Mouse (Mus musculus) liver, embryonic 11.5 days (tissue): ENCODE results near the gene Slc34a1. TPM values are rescaled to one million over a fixed set of nuclear protein-coding genes. Genes with fewer than 3 reads are reported as not detected.
A peak's percentile ranks its signal among the peaks of the same experiment; 100 is the strongest.

Experiments
- ATAC-seq: fragments of 200-750 bp; cut with Nextera tagmentation; replicated peaks from 2 replicates; pipeline ENCODE4 v1.8.0; 2017; ENCODE audit warnings: moderate number of reproducible peaks, mild to moderate bottlenecking, moderate TSS enrichment, moderate library complexity; ENCODE audit not compliant: low FRiP score
- DNase-seq: peaks from one replicate; pipeline ENCODE4 v3.0.0-alpha.2; 2017; ENCODE audit warnings: low spot score
- H3K27ac ChIP-seq: fragments of 300-500 bp; sonication (generic); 2 replicates; pipeline ENCODE4 v1.5.1; 2014; ENCODE audit warnings: mild to moderate bottlenecking, low read depth, low read length, control low read depth
- H3K27me3 ChIP-seq: fragments of 300-500 bp; sonication (generic); replicated peaks from 2 replicates; pipeline ENCODE4 v1.6.1; 2014; ENCODE audit warnings: low read length, mixed read lengths; ENCODE audit not compliant: control insufficient read depth, insufficient read depth
- H3K36me3 ChIP-seq: fragments of 300-500 bp; sonication (generic); 2 replicates; pipeline ENCODE4 v1.6.1; 2014; ENCODE audit warnings: mild to moderate bottlenecking, low read length, moderate library complexity, mixed read lengths; ENCODE audit not compliant: control insufficient read depth, insufficient read depth
- H3K4me1 ChIP-seq: fragments of 300-500 bp; sonication (generic); replicated peaks from 2 replicates; pipeline ENCODE4 v1.6.1; 2014; ENCODE audit warnings: low read length, mixed read lengths; ENCODE audit not compliant: control insufficient read depth, insufficient read depth
- H3K4me2 ChIP-seq: fragments of 300-500 bp; sonication (generic); 2 replicates; pipeline ENCODE4 v1.6.1; 2014; ENCODE audit warnings: mild to moderate bottlenecking, control low read depth, moderate library complexity
- H3K4me3 ChIP-seq: fragments of 300-500 bp; sonication (generic); 2 replicates; pipeline ENCODE4 v1.5.1; 2014; ENCODE audit warnings: low read depth, low read length, control low read depth
- H3K9ac ChIP-seq: fragments of 300-500 bp; sonication (generic); 2 replicates; pipeline ENCODE4 v1.6.1; 2014; ENCODE audit warnings: low read depth, low read length, control low read depth
- H3K9me3 ChIP-seq: fragments of 300-500 bp; sonication (generic); 2 replicates; pipeline ENCODE4 v1.6.1; 2016; ENCODE audit warnings: low read length, inconsistent platforms, mixed read lengths; ENCODE audit not compliant: control insufficient read depth
- WGBS: fragments of 180-500 bp; shearing (Covaris S2); extraction: QIAGEN DNeasy Blood & Tissue Kit; methylation state at CpG from one replicate; pipeline ENCODE4 v1.1.7; 2014; 5-methylcytosine and 5-hydroxymethylcytosine counted together
- polyA plus RNA-seq: library from polyadenylated mRNA; unstranded; fragments of >200 nt; fragmentation: Nextera tagmentation; extraction: Ambion mirVana; gene quantifications from 2 replicates; pipeline ENCODE4 v1.2.1, GENCODE M21; 2014

Slc34a1 gene
- polyA plus RNA-seq, result not detected in 2 replicates

GRCm38 (mm10) chr13:55398088-55398487, at the start of gene Slc34a1:
Slc34a1 (plus strand) TSS chr13:55398187.
- Histone ChIP-seq H3K4me2 (no peak within 1 kb of the TSS), H3K9ac (no peak within 1 kb of the TSS), H3K9me3 (no peaks in the 10 kb centered on the region), H3K4me3 (no peak within 1 kb of the TSS), H3K27me3 (peaks cover 15% of the 10 kb centered on the region), H3K36me3 (no peaks in the 10 kb centered on the region), H3K27ac (no peak within 1 kb of the TSS), H3K4me1 (no peaks in the 10 kb centered on the region)
- DNase-seq (no peak), ATAC-seq (no peak)
- 53% methylated on average over 1 of the region's 1 CpGs for WGBS

DNA sequence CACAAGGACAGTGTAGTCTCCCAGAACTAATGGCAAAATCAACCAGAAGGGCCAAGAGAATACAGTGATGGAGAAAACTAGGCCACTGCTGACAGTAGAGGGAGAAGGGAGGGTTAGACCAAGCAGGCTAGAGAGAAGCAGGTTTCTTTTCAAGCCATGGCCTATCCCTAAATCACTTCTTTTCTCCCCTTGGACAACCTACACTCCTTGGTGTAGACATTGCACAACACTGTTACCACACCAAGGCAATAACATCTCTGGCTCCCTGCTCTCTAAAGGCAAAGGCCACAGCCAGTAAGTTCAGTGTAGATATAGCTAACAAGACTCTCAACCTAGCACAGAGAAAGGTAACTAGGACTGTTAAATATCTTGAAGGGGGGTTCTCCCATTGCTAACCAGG, 36.8 kb upstream of the Slc34a1 start:
- H3K4me3 ChIP-seq, result peak overlapping the region; percentile 91
- no peaks in the 10 kb centered on the region for H3K27me3 ChIP-seq
- no peak for ATAC-seq
- DNase-seq, result no peak
- no peaks in the 10 kb centered on the region for H3K9me3 ChIP-seq
- peak overlapping the region; percentile 83 for H3K4me2 ChIP-seq
- no peak overlapping the region for H3K27ac ChIP-seq
- peak overlapping the region; percentile 89 for H3K9ac ChIP-seq
- H3K36me3 ChIP-seq, result peaks cover 30% of the 10 kb centered on the region
- peaks cover 19% of the 10 kb centered on the region for H3K4me1 ChIP-seq

GRCm38 (mm10) chr13:55361974-55362452, 36.0 kb upstream of the Slc34a1 start:
- ATAC-seq (peak; percentile 33), DNase-seq (peak; percentile 52)
- H3K27me3 ChIP-seq, result no peaks in the 10 kb centered on the region
- peaks cover 25% of the 10 kb centered on the region for H3K36me3 ChIP-seq
- no peaks in the 10 kb centered on the region for H3K9me3 ChIP-seq
- peak overlapping the region; percentile 89 for H3K9ac ChIP-seq
- peaks cover 19% of the 10 kb centered on the region for H3K4me1 ChIP-seq
- 1% methylated on average over 32 of the region's 32 CpGs for WGBS
- H3K4me3 ChIP-seq, result peak overlapping the region; percentile 91
- peak overlapping the region; percentile 83 for H3K4me2 ChIP-seq
- H3K27ac ChIP-seq, result peak overlapping the region; percentile 90

GRCm38 (mm10) chr13:55362453-55363060, 35.4 kb upstream of the Slc34a1 start, which contains the start of gene Lman2:
Lman2 (minus strand) TSS chr13:55362783.
- ATAC-seq (peak; percentile 97), DNase-seq (peak; percentile 94)
- Histone ChIP-seq H3K4me1 (peaks cover 19% of the 10 kb centered on the region), H3K36me3 (peaks cover 20% of the 10 kb centered on the region), H3K9me3 (no peaks in the 10 kb centered on the region), H3K27ac (peak within 1 kb of the TSS; percentile 90), H3K4me3 (peak within 1 kb of the TSS; percentile 91), H3K4me2 (peak within 1 kb of the TSS; percentile 83), H3K9ac (peak within 1 kb of the TSS; percentile 89), H3K27me3 (no peaks in the 10 kb centered on the region)
- WGBS, result under 1% methylated on average over 35 of the region's 35 CpGs

GRCm38 (mm10) chr13:55368401-55368800, 29.6 kb upstream of the Slc34a1 start:
- no peak overlapping the region for H3K27ac ChIP-seq
- whole genome bisulfite sequencing, result 72% methylated on average over 7 of the region's 7 CpGs
- ATAC-seq (no peak), DNase-seq (no peak)
- H3K27me3 ChIP-seq, result no peaks in the 10 kb centered on the region; the same call in 1 of the 2 replicates
- H3K4me2 ChIP-seq, result no peak overlapping the region
- H3K9me3 ChIP-seq, result no peaks in the 10 kb centered on the region
- H3K4me3 ChIP-seq, result no peak overlapping the region
- H3K36me3 ChIP-seq, result no peaks in the 10 kb centered on the region
- H3K9ac ChIP-seq, result no peak overlapping the region
- peaks cover 12% of the 10 kb centered on the region for H3K4me1 ChIP-seq

GRCm38 (mm10) chr13:55369531-55370114, 28.4 kb upstream of the Slc34a1 start, which contains the start of gene Rgs14:
Rgs14 (plus strand) TSS chr13:55369732.
- peak within 1 kb of the TSS; percentile 5; the same call in 1 of the 2 replicates for H3K27ac ChIP-seq

GRCm38 (mm10) chr13:55370234-55370633, 27.8 kb upstream of the Slc34a1 start:
- Histone ChIP-seq H3K27me3 (no peaks in the 10 kb centered on the region; the same call in 1 of the 2 replicates), H3K9ac (peak overlapping the region; percentile 58; the same call in 1 of the 2 replicates), H3K4me3 (peak overlapping the region; percentile 32), H3K9me3 (no peaks in the 10 kb centered on the region), H3K4me2 (peak overlapping the region; percentile 61), H3K4me1 (peaks cover 12% of the 10 kb centered on the region), H3K36me3 (no peaks in the 10 kb centered on the region), H3K27ac (no peak overlapping the region)
- ATAC-seq, result no peak
- DNase-seq, result no peak
- WGBS, result 46% methylated on average over 3 of the region's 3 CpGs

More at GRCm38 (mm10) chr13:55369531-55370114, 28.4 kb upstream of the Slc34a1 start, which contains the start of gene Rgs14:
- WGBS, result 27% methylated on average over 13 of the region's 13 CpGs
- DNase-seq, result peak; percentile 48
- Histone ChIP-seq H3K9me3 (no peaks in the 10 kb centered on the region), H3K36me3 (no peaks in the 10 kb centered on the region), H3K4me1 (peaks cover 12% of the 10 kb centered on the region), H3K9ac (peak within 1 kb of the TSS; percentile 58; the same call in 1 of the 2 replicates), H3K27me3 (no peaks in the 10 kb centered on the region; the same call in 1 of the 2 replicates), H3K4me2 (peak within 1 kb of the TSS; percentile 61), H3K4me3 (peak within 1 kb of the TSS; percentile 32)
- peak; percentile 82 for ATAC-seq

GRCm38 (mm10) chr13:55371007-55371681, 26.8 kb upstream of the Slc34a1 start:
- Histone ChIP-seq H3K27ac (no peak overlapping the region), H3K36me3 (no peaks in the 10 kb centered on the region), H3K9ac (no peak overlapping the region), H3K4me3 (no peak overlapping the region), H3K27me3 (no peaks in the 10 kb centered on the region; the same call in 1 of the 2 replicates), H3K4me1 (peaks cover 12% of the 10 kb centered on the region), H3K9me3 (no peaks in the 10 kb centered on the region), H3K4me2 (peak overlapping the region; percentile 16; the same call in 1 of the 2 replicates)
- WGBS, result 65% methylated on average over 8 of the region's 8 CpGs
- no peak for DNase-seq
- no peak for ATAC-seq
